Mouse (Mus musculus) liver, adult 2 months (tissue): Measurements from ENCODE around the gene Nsl1.

Experiments used
- CTCF ChIP-seq: fragments of 200-500 bp; IDR thresholded peaks from 2 replicates; pipeline ENCODE4 v1.5.1; 2011; ENCODE audit warnings: low read depth, low read length, control low read depth
- POLR2A ChIP-seq: fragments of 200-500 bp; IDR thresholded peaks from 2 replicates; pipeline ENCODE4 v1.6.1; 2011; ENCODE audit warnings: low read length, control low read depth; ENCODE audit not compliant: insufficient read depth; ENCODE audit errors: extremely low read depth

GRCm38 (mm10) chr1:191020217-191020924 lies 42.4 kb upstream of the Nsl1 start:
- TF ChIP-seq CTCF (no peak), POLR2A (no peak)
